Mouse (Mus musculus) G1E (cell line): Measurements from ENCODE around the gene Ly6g6e.

ENCODE experiments used
- CTCF ChIP-seq: IDR thresholded peaks from 2 replicates; pipeline ENCODE4 v1.5.1; 2012; ENCODE audit warnings: low read depth, low read length, inconsistent platforms, mixed read lengths
- GATA1 ChIP-seq: IDR thresholded peaks from 2 replicates; pipeline ENCODE4 v1.6.1; 2012; ENCODE audit warnings: borderline replicate concordance, low read length, inconsistent platforms, mixed read lengths
- GATA2 ChIP-seq: IDR thresholded peaks from 2 replicates; pipeline ENCODE4 v1.6.1; 2012; ENCODE audit warnings: low read depth, low read length, inconsistent platforms, borderline replicate concordance
- POLR2AphosphoS5 ChIP-seq: IDR thresholded peaks from 2 replicates; pipeline ENCODE4 v1.6.1; 2012; ENCODE audit warnings: low read depth, low read length, inconsistent platforms; ENCODE audit not compliant: insufficient replicate concordance
- TAL1 ChIP-seq: conservative IDR thresholded peaks from 2 replicates; pipeline ENCODE4 v1.6.1; 2012; ENCODE audit warnings: low read depth, low read length, inconsistent platforms, mixed read lengths

DNA sequence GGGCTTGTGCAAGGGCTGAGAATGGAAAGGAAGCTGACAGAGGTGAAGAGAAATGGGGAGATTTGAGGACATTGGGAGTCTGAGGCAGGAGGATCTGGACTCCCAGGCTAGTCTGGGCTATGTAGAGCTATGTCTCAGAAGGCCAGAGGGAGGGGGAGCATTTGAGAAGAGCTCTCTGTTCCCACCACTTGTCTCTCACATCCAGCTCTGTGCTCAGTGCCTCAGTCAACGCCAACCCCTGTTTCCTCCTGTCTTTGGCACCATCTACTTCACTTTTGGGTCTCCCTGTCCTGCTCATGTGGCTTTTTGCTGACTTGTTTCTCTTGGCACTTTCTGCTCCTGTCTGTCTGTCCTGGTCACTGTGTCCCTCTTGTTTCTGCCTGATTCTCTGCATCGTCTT, 583 bp downstream of the Ly6g6e start:
- no peak for TF ChIP-seq CTCF
- TF ChIP-seq GATA1: no peak
- TF ChIP-seq TAL1: no peak
- TF ChIP-seq POLR2AphosphoS5: no peak
- no peak for TF ChIP-seq GATA2
